Mouse (Mus musculus) heart, postnatal 0 days (tissue): ENCODE results near the gene Hsd17b1.

Source experiments
- CTCF ChIP-seq: IDR thresholded peaks from 2 replicates; pipeline ENCODE4 v1.5.1; 2016; ENCODE audit warnings: antibody characterized with exemption, control low read depth, low read depth
- EP300 ChIP-seq: IDR thresholded peaks from 2 replicates; pipeline ENCODE4 v1.6.1; 2016; ENCODE audit warnings: antibody characterized with exemption, low read depth

- no peak for TF ChIP-seq CTCF
- no peak for TF ChIP-seq EP300
These were observed 25.3 kb upstream of the Hsd17b1 start for GRCm38 (mm10) chr11:101052751-101053473.
